Comparison of ENCODE assay signal across 16 mouse cellular contexts in the genomic region with DNA sequence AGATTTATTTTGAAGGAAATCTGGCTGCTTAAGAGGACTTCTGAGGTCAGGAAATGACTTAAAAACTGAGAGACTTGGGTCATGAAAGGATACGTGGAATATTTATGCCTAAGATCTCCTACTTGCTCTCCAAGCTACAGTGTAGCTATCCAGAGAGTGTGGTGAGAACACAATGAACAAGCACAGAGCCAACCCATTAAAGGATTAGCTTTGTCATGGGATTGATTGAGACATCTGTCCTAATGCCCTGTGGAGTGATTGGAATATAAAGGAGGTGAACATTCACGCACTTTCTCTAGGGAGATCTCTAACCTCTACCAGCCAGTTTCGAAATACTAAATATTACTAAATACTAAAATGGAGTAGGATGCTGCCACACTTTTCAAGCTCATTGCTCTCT.
DNase-seq lines count a peak whose midpoint lies in the region; ATAC-seq and TF ChIP-seq lines count a peak whose summit lies in the region.
"Had no signal": no experiment of that assay in that cellular context is flagged by ENCODE, and none has a peak within 500 bp of the region (broad histone marks: within the 10 kb centered on the region; RNA-seq: fewer than 3 reads in every experiment).

No protein-coding gene starts in this region.

- H3K4me2 ChIP-seq in hindbrain, embryonic 13.5 days, result no peak overlapping the region
- H3K4me2 ChIP-seq in midbrain, embryonic 16.5 days (ENCODE audit: low read length), result no peak overlapping the region
- H3K4me2 ChIP-seq in midbrain, embryonic 15.5 days, result no peak overlapping the region
- H3K4me2 ChIP-seq: forebrain, embryonic 15.5 days; heart, embryonic 12.5 days had no signal

- ATAC-seq in hindbrain, embryonic 13.5 days (ENCODE audit: low FRiP score), result no peak
- ATAC-seq in midbrain, embryonic 16.5 days, result 0 out of 2 replicates have a peak, but pooled peaks have one; percentile 42
- no peak; the same call in 1 of the 2 replicates for ATAC-seq in midbrain, embryonic 15.5 days (replicated peaks)
- no peak for ATAC-seq in erythroid progenitor cell, adult 5-6 weeks (replicated peaks; ENCODE audit: low FRiP score, poor library complexity, severe bottlenecking)
- ATAC-seq: forebrain, embryonic 15.5 days; hindbrain, embryonic 16.5 days had no signal

- TF ChIP-seq POLR2A in brain, embryonic 14.5 days (IDR thresholded peaks at IDR 0.05; ENCODE audit: borderline replicate concordance, extremely low read depth, insufficient read depth, insufficient read length, poor library complexity, severe bottlenecking), result no peak

- no peaks in the 10 kb centered on the region for H3K27me3 ChIP-seq in hindbrain, embryonic 13.5 days
- H3K27me3 ChIP-seq in hindbrain, embryonic 10.5 days (ENCODE audit: insufficient read depth, poor library complexity, severe bottlenecking), result no peaks in the 10 kb centered on the region
- no peaks in the 10 kb centered on the region for H3K27me3 ChIP-seq in midbrain, embryonic 16.5 days (ENCODE audit: control insufficient read depth, insufficient read depth, low read depth, low read length)
- no peaks in the 10 kb centered on the region for H3K27me3 ChIP-seq in midbrain, embryonic 15.5 days (replicated peaks)
- H3K27me3 ChIP-seq: forebrain, embryonic 15.5 days; heart, embryonic 12.5 days had no signal

- H3K27ac ChIP-seq in hindbrain, embryonic 13.5 days, result no peak overlapping the region
- H3K27ac ChIP-seq in hindbrain, embryonic 10.5 days, result no peak overlapping the region
- H3K27ac ChIP-seq in midbrain, embryonic 16.5 days (ENCODE audit: low read length), result no peak overlapping the region
- H3K27ac ChIP-seq in midbrain, embryonic 15.5 days, result no peak overlapping the region
- H3K27ac ChIP-seq: embryonic facial prominence, embryonic 10.5 days; forebrain, embryonic 15.5 days; heart, adult 2 months had no signal

- peaks cover 8% of the 10 kb centered on the region; the same call in 1 of the 2 replicates for H3K4me1 ChIP-seq in hindbrain, embryonic 13.5 days (replicated peaks)
- H3K4me1 ChIP-seq in hindbrain, embryonic 10.5 days (replicated peaks), result 0 out of 2 replicates have a peak, but pooled peaks cover 4% of the 10 kb centered on the region
- H3K4me1 ChIP-seq in midbrain, embryonic 16.5 days (ENCODE audit: control insufficient read depth, insufficient read depth, low read length), result no peaks in the 10 kb centered on the region
- H3K4me1 ChIP-seq in midbrain, embryonic 15.5 days, result no peaks in the 10 kb centered on the region
- H3K4me1 ChIP-seq: forebrain, embryonic 15.5 days; heart, embryonic 12.5 days had no signal

- TF ChIP-seq CTCF in brain, embryonic 14.5 days (IDR thresholded peaks at IDR 0.05; ENCODE audit: borderline replicate concordance, extremely low read depth, insufficient read depth, insufficient read length), result no peak

- H3K9ac ChIP-seq in hindbrain, embryonic 13.5 days, result 0 out of 2 replicates have a peak overlapping the region, but pooled peaks have one; percentile 3
- H3K9ac ChIP-seq in midbrain, embryonic 16.5 days (ENCODE audit: low read depth, low read length), result no peak overlapping the region
- H3K9ac ChIP-seq in midbrain, embryonic 15.5 days, result no peak overlapping the region
- H3K9ac ChIP-seq: forebrain, embryonic 15.5 days; heart, embryonic 12.5 days had no signal

- 42% methylated on average over 3 of the region's 3 CpGs for WGBS in hindbrain, embryonic 13.5 days
- 67% methylated on average over 3 of the region's 3 CpGs for WGBS in hindbrain, embryonic 10.5 days
- WGBS in midbrain, embryonic 16.5 days, result 34% methylated on average over 3 of the region's 3 CpGs
- 23% methylated on average over 3 of the region's 3 CpGs for WGBS in midbrain, embryonic 15.5 days

- no peak overlapping the region for H3K4me3 ChIP-seq in hindbrain, embryonic 13.5 days
- no peak overlapping the region for H3K4me3 ChIP-seq in hindbrain, embryonic 10.5 days
- H3K4me3 ChIP-seq in midbrain, embryonic 16.5 days (ENCODE audit: low read depth, low read length), result no peak overlapping the region
- no peak overlapping the region for H3K4me3 ChIP-seq in midbrain, embryonic 15.5 days
- H3K4me3 ChIP-seq: embryonic facial prominence, embryonic 10.5 days; forebrain, embryonic 15.5 days; heart, adult 2 months; heart, embryonic 12.5 days had no signal

- no peak for DNase-seq in hindbrain, embryonic 10.5 days (ENCODE audit: low spot score)
- DNase-seq in brain, embryonic 14.5 days (ENCODE audit: low read depth), result peak; percentile 29
- no peak for DNase-seq in retina, embryonic 14.5 days (ENCODE audit: low spot score)
- DNase-seq: adrenal gland, postnatal 14 days; cerebellum, adult 2 months; cerebellum, postnatal 10 days; gastrocnemius, postnatal 36 days; heart, adult 2 months had no signal

- H3K36me3 ChIP-seq in hindbrain, embryonic 13.5 days, result peaks cover 7% of the 10 kb centered on the region
- 0 out of 2 replicates have a peak, but pooled peaks cover 5% of the 10 kb centered on the region for H3K36me3 ChIP-seq in hindbrain, embryonic 10.5 days
- H3K36me3 ChIP-seq in midbrain, embryonic 16.5 days (ENCODE audit: control insufficient read depth, insufficient read depth, low read length), result peaks cover 5% of the 10 kb centered on the region; the same call in 1 of the 2 replicates
- no peaks in the 10 kb centered on the region for H3K36me3 ChIP-seq in midbrain, embryonic 15.5 days (replicated peaks)
- H3K36me3 ChIP-seq: embryonic facial prominence, embryonic 10.5 days; forebrain, embryonic 15.5 days; heart, embryonic 12.5 days had no signal

- no peaks in the 10 kb centered on the region for H3K9me3 ChIP-seq in hindbrain, embryonic 13.5 days
- no peaks in the 10 kb centered on the region for H3K9me3 ChIP-seq in hindbrain, embryonic 10.5 days
- H3K9me3 ChIP-seq in midbrain, embryonic 16.5 days (replicated peaks; ENCODE audit: control insufficient read depth, low read length, poor library complexity, severe bottlenecking), result no peaks in the 10 kb centered on the region
- no peaks in the 10 kb centered on the region for H3K9me3 ChIP-seq in midbrain, embryonic 15.5 days
- H3K9me3 ChIP-seq: embryonic facial prominence, embryonic 10.5 days; forebrain, embryonic 15.5 days; heart, embryonic 12.5 days had no signal
